Mouse (Mus musculus) spleen, adult 2 months (tissue): ENCODE data around the gene 3110082I17Rik. TPM values are rescaled to one million over a fixed set of nuclear protein-coding genes. Genes with fewer than 3 reads are reported as not detected.

Experiments used
- DNase-seq, 2 experiments: peaks; one replicate each; pipeline versions ENCODE4 v3.0.0 to v3.0.0-alpha.2; 2012 to 2021; ENCODE audit warnings: low spot score in 2 of 2, low read depth in 1 of 2
- H3K27ac ChIP-seq: fragments of 200-500 bp; 2 replicates; pipeline ENCODE4 v1.5.1; 2012; ENCODE audit warnings: low read length, inconsistent platforms; ENCODE audit not compliant: insufficient read depth
- H3K27me3 ChIP-seq: fragments of 200-500 bp; 2 replicates; pipeline ENCODE4 v1.6.1; 2012; ENCODE audit warnings: mild to moderate bottlenecking, moderate library complexity, low read length, inconsistent platforms; ENCODE audit not compliant: control insufficient read depth, insufficient read depth
- H3K36me3 ChIP-seq: fragments of 200-500 bp; 2 replicates; pipeline ENCODE4 v1.6.1; 2012; ENCODE audit warnings: mild to moderate bottlenecking, low read length, inconsistent platforms; ENCODE audit not compliant: control insufficient read depth, insufficient read depth
- H3K4me1 ChIP-seq: fragments of 200-500 bp; 2 replicates; pipeline ENCODE4 v1.6.1; 2011; ENCODE audit warnings: inconsistent platforms; ENCODE audit not compliant: control insufficient read depth, insufficient read depth, insufficient read length
- H3K4me3 ChIP-seq: fragments of 200-500 bp; 2 replicates; pipeline ENCODE4 v1.5.1; 2011; ENCODE audit warnings: mild to moderate bottlenecking, inconsistent platforms; ENCODE audit not compliant: insufficient read depth, insufficient read length; ENCODE audit errors: extremely low read depth
- CTCF ChIP-seq: fragments of 200-500 bp; IDR thresholded peaks from 2 replicates; pipeline ENCODE4 v1.5.1; 2011; ENCODE audit warnings: mild to moderate bottlenecking, inconsistent platforms; ENCODE audit not compliant: insufficient read depth, insufficient read length, insufficient replicate concordance; ENCODE audit errors: extremely low read depth
- POLR2A ChIP-seq: fragments of 200-500 bp; IDR thresholded peaks from 2 replicates; pipeline ENCODE4 v1.6.1; 2011; ENCODE audit warnings: low read depth, low read length, inconsistent platforms
- WGBS: fragments of 180-500 bp; shearing (Covaris S2); methylation state at CpG from one replicate; pipeline ENCODE4 v1.1.7; 2018; 5-methylcytosine and 5-hydroxymethylcytosine counted together
- polyA plus RNA-seq: library from polyadenylated mRNA; depleted of rRNA; stranded (reverse); fragments of >200 nt; gene quantifications from 2 replicates; pipeline ENCODE4 v1.2.3, GENCODE M21; 2012

3110082I17Rik gene
- polyA plus RNA-seq, 1 experiment, result 5.2 TPM

DNA sequence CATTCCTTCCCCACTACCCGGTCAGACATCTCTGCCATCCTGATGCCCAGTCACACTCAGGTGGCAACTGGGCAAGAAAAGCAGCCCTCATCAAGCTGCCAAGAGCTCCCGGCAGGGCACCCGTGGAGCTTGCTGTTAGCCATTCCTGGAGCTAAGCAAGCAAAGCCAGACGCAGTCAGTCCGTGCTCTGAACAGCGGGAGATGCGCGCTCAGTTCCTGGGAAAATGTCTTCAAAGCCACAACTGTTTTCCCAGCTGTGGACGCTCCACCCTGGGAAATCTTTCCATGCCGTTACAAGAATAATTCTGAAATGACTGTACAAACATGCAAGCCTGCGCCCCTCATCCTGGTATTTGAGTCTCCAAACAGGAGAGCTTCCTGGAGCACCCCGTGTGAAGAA lies 17.9 kb downstream of the 3110082I17Rik start:
- no peaks in the 10 kb centered on the region for H3K36me3 ChIP-seq
- no peaks in the 10 kb centered on the region for H3K4me1 ChIP-seq
- H3K27me3 ChIP-seq, result no peaks in the 10 kb centered on the region
- TF ChIP-seq CTCF (no peak), POLR2A (no peak)
- DNase-seq, result no peak
- no peak overlapping the region for H3K4me3 ChIP-seq
- no peak overlapping the region for H3K27ac ChIP-seq
- WGBS, result 96% methylated on average over 12 of the region's 12 CpGs

DNA sequence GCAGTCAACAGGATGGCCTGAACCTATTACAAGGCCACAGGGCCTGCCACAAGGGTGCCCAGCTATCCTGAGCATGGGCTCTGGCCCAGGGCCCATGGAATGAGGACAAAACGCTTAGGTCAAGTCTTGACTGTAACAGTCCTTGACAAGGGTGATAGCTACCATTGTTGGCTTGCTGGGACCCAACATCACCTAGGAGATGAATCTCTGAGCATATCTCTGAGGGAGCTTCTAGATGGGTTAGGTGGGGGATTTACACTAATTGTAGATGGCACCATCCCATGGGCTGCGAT lies 18.7 kb downstream of the 3110082I17Rik start:
- TF ChIP-seq POLR2A (no peak), CTCF (no peak)
- H3K36me3 ChIP-seq, result no peaks in the 10 kb centered on the region
- H3K27me3 ChIP-seq, result no peaks in the 10 kb centered on the region
- no peak overlapping the region for H3K27ac ChIP-seq
- H3K4me1 ChIP-seq, result no peaks in the 10 kb centered on the region
- 90% methylated on average over 2 of the region's 2 CpGs for WGBS
- no peak overlapping the region for H3K4me3 ChIP-seq
- DNase-seq, result no peak

DNA sequence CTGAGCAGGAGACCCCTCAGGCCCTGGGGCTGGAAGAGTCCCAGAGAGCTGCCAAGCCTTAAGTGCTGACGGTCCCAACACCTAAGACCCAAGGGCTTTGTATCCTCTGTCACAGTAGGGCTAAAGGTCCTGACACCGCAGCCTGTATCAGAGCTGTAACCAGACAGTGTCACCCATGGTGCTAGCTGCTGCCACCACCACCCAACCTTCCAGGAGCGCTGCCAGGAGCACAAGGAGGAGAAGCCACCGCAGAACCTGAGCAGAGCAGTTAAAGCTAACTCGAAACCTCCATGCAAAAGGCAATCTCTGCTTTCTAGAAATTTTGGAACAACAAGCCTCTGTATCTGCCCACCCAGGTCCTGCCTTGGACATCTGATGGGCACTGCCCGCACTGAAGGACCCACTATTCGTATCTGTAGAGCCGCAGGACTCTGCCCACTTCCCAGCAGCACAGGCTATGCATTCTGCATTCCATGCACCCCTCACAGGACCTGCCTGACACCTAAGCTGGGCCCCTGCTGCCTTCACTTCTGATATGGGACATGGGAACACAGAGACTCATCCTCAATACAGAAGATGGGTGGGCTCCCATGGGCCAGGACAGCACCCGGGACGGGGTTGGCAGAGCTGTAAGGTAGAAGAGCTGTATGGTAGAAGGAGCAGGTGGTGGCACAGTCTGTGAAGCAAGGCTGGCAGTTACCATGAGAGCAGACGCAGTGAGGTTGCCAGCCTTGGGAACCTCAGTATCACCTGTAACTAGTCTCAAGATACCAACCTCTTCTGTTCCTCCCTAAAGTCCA lies 19.2 kb downstream of the 3110082I17Rik start:
- TF ChIP-seq POLR2A (no peak), CTCF (no peak)
- H3K4me1 ChIP-seq, result no peaks in the 10 kb centered on the region
- no peak overlapping the region for H3K27ac ChIP-seq
- DNase-seq, result no peak
- H3K4me3 ChIP-seq, result no peak overlapping the region
- no peaks in the 10 kb centered on the region for H3K27me3 ChIP-seq
- H3K36me3 ChIP-seq, result no peaks in the 10 kb centered on the region
- WGBS, result 95% methylated on average over 11 of the region's 11 CpGs

- no peak overlapping the region for H3K27ac ChIP-seq
These were observed 19.9 kb downstream of the 3110082I17Rik start for GRCm38 (mm10) chr5:139440451-139440850.

DNA sequence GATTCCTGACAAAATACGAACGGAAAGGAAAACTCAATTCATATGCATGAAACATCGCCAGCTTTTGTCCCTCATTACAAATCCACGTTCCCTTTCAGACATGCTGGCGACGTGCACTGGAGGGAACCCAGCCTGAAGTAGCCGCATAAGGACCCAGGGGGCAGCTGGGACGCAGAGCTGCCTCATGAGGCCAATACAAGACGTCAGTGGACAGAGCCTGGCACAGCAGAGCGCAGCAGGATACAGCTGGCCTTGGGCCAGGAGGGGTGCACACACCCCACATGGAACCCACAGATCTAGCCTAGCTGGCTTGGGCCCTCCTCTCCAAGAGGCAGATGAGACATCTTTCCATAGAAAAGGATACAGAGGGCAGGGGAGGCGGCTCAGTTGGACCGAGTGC lies 21.9 kb downstream of the 3110082I17Rik start:
- no peak for DNase-seq
- no peak for TF ChIP-seq CTCF
- TF ChIP-seq POLR2A, result no peak
- H3K36me3 ChIP-seq, result no peaks in the 10 kb centered on the region
- no peak overlapping the region for H3K27ac ChIP-seq
- H3K4me1 ChIP-seq, result no peaks in the 10 kb centered on the region
- no peak overlapping the region for H3K4me3 ChIP-seq
- WGBS, result 89% methylated on average over 12 of the region's 12 CpGs
- no peaks in the 10 kb centered on the region for H3K27me3 ChIP-seq

More at GRCm38 (mm10) chr5:139440451-139440850, 19.9 kb downstream of the 3110082I17Rik start:
- WGBS, result 94% methylated on average over 5 of the region's 5 CpGs
- Histone ChIP-seq H3K4me3 (no peak overlapping the region), H3K27me3 (no peaks in the 10 kb centered on the region), H3K36me3 (no peaks in the 10 kb centered on the region), H3K4me1 (no peaks in the 10 kb centered on the region)
- no peak for DNase-seq
- TF ChIP-seq CTCF, result no peak
- no peak for TF ChIP-seq POLR2A

DNA sequence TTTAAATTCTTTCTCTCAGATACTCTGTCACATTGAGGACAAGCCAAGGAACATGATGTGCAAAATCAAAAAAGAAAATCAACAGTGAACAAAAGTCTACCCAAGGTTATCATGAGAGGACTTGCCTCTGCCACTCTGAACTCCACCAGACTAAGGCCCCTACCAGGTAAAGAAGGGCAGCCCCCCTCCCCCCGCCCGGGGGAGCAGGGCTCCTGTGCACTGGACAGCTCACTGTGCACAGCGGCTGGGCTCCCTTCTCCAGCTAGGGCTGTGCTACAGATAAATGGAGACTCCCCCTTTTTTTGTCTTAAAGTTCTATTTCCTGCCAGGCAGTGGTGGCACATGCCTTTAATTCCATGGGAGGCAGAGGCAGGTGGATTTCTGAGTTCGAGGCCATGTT lies 22.6 kb downstream of the 3110082I17Rik start:
- H3K36me3 ChIP-seq, result no peaks in the 10 kb centered on the region
- 88% methylated on average over 4 of the region's 4 CpGs for WGBS
- DNase-seq, result no peak
- no peak overlapping the region for H3K27ac ChIP-seq
- H3K4me1 ChIP-seq, result no peaks in the 10 kb centered on the region
- no peaks in the 10 kb centered on the region for H3K27me3 ChIP-seq
- TF ChIP-seq CTCF (no peak), POLR2A (no peak)
- no peak overlapping the region for H3K4me3 ChIP-seq

DNA sequence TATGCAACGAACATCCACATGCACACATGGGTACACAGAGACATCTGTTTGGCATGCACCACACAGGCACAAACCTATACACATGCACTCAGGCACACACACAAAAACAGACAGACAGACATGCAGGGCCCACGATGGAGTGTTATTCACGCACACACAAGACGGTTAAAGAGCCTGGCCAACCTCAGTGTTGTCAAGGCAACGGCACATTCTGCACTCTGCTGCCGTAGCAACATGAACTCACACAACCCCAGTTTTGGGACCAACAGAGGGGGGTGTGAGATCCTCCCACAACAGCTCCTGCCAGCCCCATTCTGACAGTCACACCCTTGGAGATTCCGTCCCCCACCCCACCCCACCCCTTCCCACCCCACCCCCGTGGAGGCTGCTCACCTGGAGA lies 25.4 kb downstream of the 3110082I17Rik start:
- DNase-seq, result no peak
- no peaks in the 10 kb centered on the region for H3K4me1 ChIP-seq
- 83% methylated on average over 8 of the region's 8 CpGs for WGBS
- no peak overlapping the region for H3K27ac ChIP-seq
- H3K36me3 ChIP-seq, result no peaks in the 10 kb centered on the region
- H3K4me3 ChIP-seq, result no peak overlapping the region
- TF ChIP-seq CTCF, result no peak
- no peak for TF ChIP-seq POLR2A
- H3K27me3 ChIP-seq, result no peaks in the 10 kb centered on the region
